Mouse (Mus musculus): ENCODE measurements at regions not wholly inside any gene's neighbourhood (a gene's known extent, or its start where the extent isn't known, plus 50 kb on each side); places are given as distances from the start of the nearest gene placed in this dataset.

GRCm38 (mm10) chr10:67819534-67819933, 92.9 kb downstream of the Zfp365 start:
- DNase-seq (ENCODE audit: low spot score in 2 of 2): no peak

GRCm38 (mm10) chr10:67813901-67814300, 98.6 kb downstream of the Zfp365 start:
- no peak for DNase-seq (ENCODE audit: low spot score in 2 of 2)

GRCm38 (mm10) chr10:67805131-67805530, 107.3 kb downstream of the Zfp365 start:
- peak in 1 of 2 experiments; percentile 4 for DNase-seq (ENCODE audit: low spot score in 2 of 2)

- DNase-seq (ENCODE audit: low spot score in 2 of 2): peak in 1 of 2 experiments; percentile 40
Measured at GRCm38 (mm10) chr10:67804637-67805036, 107.8 kb downstream of the Zfp365 start.

GRCm38 (mm10) chr10:67802156-67802555, 110.3 kb downstream of the Zfp365 start:
- no peak for DNase-seq (ENCODE audit: low spot score in 2 of 2)

GRCm38 (mm10) chr10:67801619-67802018, 110.8 kb downstream of the Zfp365 start:
- DNase-seq (ENCODE audit: low spot score in 2 of 2): no peak

- DNase-seq (ENCODE audit: low spot score in 2 of 2): no peak
Measured at GRCm38 (mm10) chr10:67798991-67799390, 113.5 kb downstream of the Zfp365 start.

- no peak for DNase-seq (ENCODE audit: low spot score in 2 of 2)
Measured at GRCm38 (mm10) chr10:67793206-67793605, 119.3 kb downstream of the Zfp365 start.

- DNase-seq (ENCODE audit: low spot score in 2 of 2): no peak
Measured at GRCm38 (mm10) chr10:67789651-67790050, 122.8 kb downstream of the Zfp365 start.

- no peak for DNase-seq (ENCODE audit: low spot score in 2 of 2)
Measured at GRCm38 (mm10) chr10:67788116-67788515, 124.3 kb downstream of the Zfp365 start.

- DNase-seq (ENCODE audit: low spot score in 2 of 2): peak in 1 of 2 experiments; percentile 47
Measured at GRCm38 (mm10) chr10:67785563-67785962, 126.9 kb downstream of the Zfp365 start.

- DNase-seq (ENCODE audit: low spot score in 2 of 2): no peak
Measured at GRCm38 (mm10) chr10:67778341-67778740, 134.1 kb downstream of the Zfp365 start.

- no peak for DNase-seq (ENCODE audit: low spot score in 2 of 2)
Measured at GRCm38 (mm10) chr10:67777721-67778120, 134.7 kb downstream of the Zfp365 start.

- DNase-seq (ENCODE audit: low spot score in 2 of 2): no peak
Measured at GRCm38 (mm10) chr10:67776851-67777250, 135.6 kb downstream of the Zfp365 start.

- DNase-seq (ENCODE audit: low spot score in 2 of 2): no peak
Measured at GRCm38 (mm10) chr10:67771796-67772195, 140.7 kb downstream of the Zfp365 start.

GRCm38 (mm10) chr10:67766099-67766498, 146.4 kb downstream of the Zfp365 start:
- peak in 1 of 2 experiments; percentile 36 for DNase-seq (ENCODE audit: low spot score in 2 of 2)

GRCm38 (mm10) chr10:67760424-67760823, 152.0 kb downstream of the Zfp365 start:
- peak in 1 of 2 experiments; percentile 59 for DNase-seq (ENCODE audit: low spot score in 2 of 2)

GRCm38 (mm10) chr10:67748121-67748520, 164.3 kb downstream of the Zfp365 start:
- DNase-seq (ENCODE audit: low spot score in 2 of 2): no peak

- DNase-seq (ENCODE audit: low spot score in 2 of 2): no peak
Measured at GRCm38 (mm10) chr10:67747461-67747860, 165.0 kb downstream of the Zfp365 start.

- DNase-seq (ENCODE audit: low spot score in 2 of 2): no peak
Measured at GRCm38 (mm10) chr10:67746140-67746539, 166.3 kb downstream of the Zfp365 start.

GRCm38 (mm10) chr10:67743561-67743960, 168.9 kb downstream of the Zfp365 start:
- DNase-seq (ENCODE audit: low spot score in 2 of 2): no peak

- no peak for DNase-seq (ENCODE audit: low spot score in 2 of 2)
Measured at GRCm38 (mm10) chr10:67742824-67743223, 169.6 kb downstream of the Zfp365 start.

GRCm38 (mm10) chr10:67742305-67742704, 170.2 kb downstream of the Zfp365 start:
- DNase-seq (ENCODE audit: low spot score in 2 of 2): no peak

- no peak for DNase-seq (ENCODE audit: low spot score in 2 of 2)
Measured at GRCm38 (mm10) chr10:67739199-67739598, 173.3 kb downstream of the Zfp365 start.
